Mouse (Mus musculus) R1 (cell line): ENCODE measurements at regions not wholly inside any gene's neighbourhood (a gene's known extent, or its start where the extent isn't known, plus 50 kb on each side); places are given as distances from the start of the nearest gene placed in this dataset.
A peak's percentile ranks its signal among the peaks of the same experiment; 100 is the strongest.

Experiments used
- DNase-seq: peaks from one replicate; pipeline ENCODE4 v3.0.0-alpha.2; 2018; ENCODE audit warnings: low read depth, low spot score

- no peak for DNase-seq
These were observed 94.5 kb upstream of the Gsc start for GRCm38 (mm10) chr12:104567622-104568021.

DNA sequence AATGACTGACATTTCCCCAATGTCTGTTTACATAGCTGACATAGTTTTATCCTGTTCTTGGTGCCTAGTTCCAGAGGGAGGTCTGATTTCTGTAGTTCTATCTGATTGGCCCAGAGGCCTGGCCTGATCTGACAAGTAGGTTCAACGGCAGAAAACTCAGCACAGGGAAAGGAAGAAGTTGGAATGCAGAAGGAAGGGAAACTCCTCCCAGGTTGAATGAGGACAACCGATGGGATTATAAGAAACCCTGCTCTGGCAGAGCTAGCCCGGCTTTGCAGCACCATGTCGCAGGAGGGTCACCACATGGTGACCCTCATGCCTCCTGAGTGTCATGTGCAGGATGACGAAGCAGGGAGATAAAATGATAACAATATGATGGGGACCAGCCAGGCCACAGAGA is 89.8 kb upstream of the Gsc start:
- DNase-seq, result no peak

DNA sequence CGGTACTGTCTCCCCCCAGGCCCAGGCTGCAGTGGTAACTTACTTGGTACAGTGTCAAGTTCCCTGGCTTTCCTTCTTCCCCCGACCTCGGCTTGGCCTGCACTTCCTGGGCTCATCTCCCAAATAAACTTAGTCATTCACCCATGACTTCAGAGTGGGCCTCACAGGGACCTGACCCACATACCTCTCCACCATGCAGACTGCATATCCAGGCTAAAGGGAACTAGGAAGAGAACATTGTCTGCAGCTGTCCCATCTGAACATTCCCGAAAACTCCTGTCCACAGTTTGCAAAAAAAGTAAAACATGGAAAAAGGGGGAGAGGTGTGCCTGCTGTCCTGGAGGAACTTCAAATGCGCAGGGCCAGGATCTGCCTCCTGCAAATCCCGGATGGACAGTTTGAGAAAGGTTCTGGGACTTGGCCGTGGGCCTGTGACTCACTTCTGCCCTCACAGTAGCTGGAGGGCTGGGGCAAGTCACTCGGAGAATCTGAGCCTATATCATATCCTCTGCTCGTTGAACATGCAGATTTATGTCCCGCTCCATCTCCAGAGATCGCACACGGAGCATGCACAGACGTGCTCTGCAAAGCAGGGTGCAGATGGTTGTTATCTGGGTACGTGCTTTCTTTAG is 87.9 kb upstream of the Gsc start:
- no peak for DNase-seq

- DNase-seq, result no peak
These were observed 84.6 kb upstream of the Gsc start for GRCm38 (mm10) chr12:104557761-104558160.

- DNase-seq, result no peak
These were observed 84.2 kb upstream of the Gsc start for GRCm38 (mm10) chr12:104557307-104557706.

DNA sequence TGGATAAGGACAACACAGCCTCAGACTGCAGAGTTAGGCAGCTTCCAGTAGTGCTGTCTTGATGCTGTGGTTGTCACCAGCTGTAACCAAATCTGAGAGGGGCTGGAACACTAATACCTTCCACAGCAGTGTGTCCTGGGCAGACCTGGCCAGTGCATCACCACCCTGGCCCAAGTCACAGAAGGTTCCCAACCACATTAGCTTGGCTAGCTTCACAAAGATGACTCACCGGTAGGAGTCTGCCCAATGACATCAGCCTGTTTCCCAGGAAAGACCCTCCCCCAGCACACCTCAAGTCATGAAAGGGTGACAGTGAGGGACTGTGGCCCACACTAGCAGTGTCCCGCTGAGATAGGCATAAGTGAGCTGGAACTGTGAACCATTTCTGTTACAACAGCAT is 75.5 kb upstream of the Gsc start:
- no peak for DNase-seq

DNA sequence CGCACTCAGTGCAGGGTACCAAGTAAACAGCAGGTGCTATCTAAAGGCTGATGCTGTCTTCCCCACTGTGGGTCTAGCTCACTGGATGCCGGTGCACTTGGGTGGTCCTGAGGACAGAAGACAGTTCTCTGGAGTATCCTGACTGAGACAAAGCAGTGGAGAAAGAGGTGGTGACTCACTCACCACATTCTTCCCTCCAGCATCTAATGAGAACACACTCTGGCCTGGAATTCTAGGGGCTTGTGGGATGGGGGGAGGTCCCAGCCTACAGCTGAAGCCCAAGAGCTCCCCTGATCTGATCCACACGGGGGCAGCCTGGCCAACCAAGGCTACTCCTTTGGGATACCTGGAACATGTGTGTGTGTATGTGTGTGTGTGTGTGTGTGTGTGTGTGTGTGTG is 74.4 kb upstream of the Gsc start:
- no peak for DNase-seq

- peak; percentile 67 for DNase-seq
These were observed 73.1 kb upstream of the Gsc start for GRCm38 (mm10) chr12:104545993-104546769.

DNA sequence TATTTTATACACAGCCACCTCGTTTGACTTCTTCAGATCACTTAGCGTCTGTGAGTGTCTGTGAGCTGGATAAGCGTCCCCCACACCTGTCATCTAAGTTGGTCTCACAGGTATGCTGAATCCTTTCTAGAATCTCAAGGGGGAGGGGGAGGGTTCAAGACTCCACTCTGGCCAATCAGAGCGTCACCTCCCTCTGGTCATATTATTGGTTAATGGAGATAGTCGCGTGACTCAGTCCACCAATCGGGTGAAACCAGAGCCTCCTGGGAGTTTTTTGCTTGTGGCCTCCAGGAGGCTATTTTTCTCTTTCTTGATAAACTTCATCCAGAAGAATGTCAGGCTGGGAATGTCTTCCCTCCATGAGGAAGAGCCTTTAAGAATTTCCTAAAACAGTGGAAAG is 66.8 kb upstream of the Gsc start:
- DNase-seq, result peak; percentile 77

GRCm38 (mm10) chr12:104538436-104538835 is 65.3 kb upstream of the Gsc start:
- DNase-seq, result peak; percentile 61

GRCm38 (mm10) chr12:104531512-104532447 is 58.6 kb upstream of the Gsc start:
- no peak for DNase-seq

GRCm38 (mm10) chr12:104530586-104530985 is 57.5 kb upstream of the Gsc start:
- no peak for DNase-seq
